Mouse (Mus musculus) Muller cell, postnatal 12 days (primary cell): Measurements from ENCODE around the gene Grhl1.
A peak's percentile ranks its signal among the peaks of the same experiment; 100 is the strongest.

Source experiments
- DNase-seq: peaks from one replicate; pipeline ENCODE4 v3.0.0-alpha.2; 2015; ENCODE audit errors: inconsistent ontology term

Gene Grhl1

GRCm38 (mm10) chr12:24645901-24646300 is 73.8 kb downstream of the Grhl1 start:
- no peak for DNase-seq

GRCm38 (mm10) chr12:24648094-24648493 is 76.0 kb downstream of the Grhl1 start:
- DNase-seq: no peak

GRCm38 (mm10) chr12:24650415-24651062 is 78.5 kb downstream of the Grhl1 start:
- no peak for DNase-seq

GRCm38 (mm10) chr12:24651063-24651557 is 79.0 kb downstream of the Grhl1 start, which contains the start of gene Klf11:
Gene Klf11, plus strand, starts transcription at chr12:24651274.
- DNase-seq: peak; percentile 99

GRCm38 (mm10) chr12:24651642-24652342 is 79.7 kb downstream of the Grhl1 start:
- DNase-seq: peak; percentile 97

- no peak for DNase-seq
Measured at GRCm38 (mm10) chr12:24654065-24654862, 82.2 kb downstream of the Grhl1 start.

GRCm38 (mm10) chr12:24656436-24656835 is 84.4 kb downstream of the Grhl1 start:
- no peak for DNase-seq

GRCm38 (mm10) chr12:24658998-24659397 is 86.9 kb downstream of the Grhl1 start:
- no peak for DNase-seq

GRCm38 (mm10) chr12:24659923-24660322 is 87.8 kb downstream of the Grhl1 start:
- DNase-seq: no peak

GRCm38 (mm10) chr12:24661100-24661499 is 89.0 kb downstream of the Grhl1 start:
- no peak for DNase-seq

GRCm38 (mm10) chr12:24662131-24662530 is 90.0 kb downstream of the Grhl1 start:
- DNase-seq: no peak
